Mouse (Mus musculus): ENCODE data around the gene Eno3. TPM values are rescaled to one million over a fixed set of nuclear protein-coding genes. Genes with fewer than 3 reads are reported as not detected.

The Eno3 gene
- total and polyA plus RNA-seq, 3 experiments: 14.2 to 16.8 TPM; not detected in 1

GRCm38 (mm10) chr11:70652029-70652883 lies 4.7 kb upstream of the Eno3 start:
- no peaks in the 10 kb centered on the region for H3K9me3 ChIP-seq (replicated peaks; ENCODE audit: insufficient read depth, low read length)
- H3K4me1 ChIP-seq (ENCODE audit: control insufficient read depth in 1 of 2, insufficient read depth in 2 of 2, low read length in 2 of 2): peaks cover 14 to 49% of the 10 kb centered on the region in 2 experiments
- DNase-seq (ENCODE audit: low read depth, low spot score): peak; percentile 55
- peaks cover 17 to 52% of the 10 kb centered on the region in 2 experiments for H3K36me3 ChIP-seq (ENCODE audit: control insufficient read depth in 1 of 2, insufficient read depth in 2 of 2, low read length in 2 of 2)
- no peaks in the 10 kb centered on the region for H3K27me3 ChIP-seq (ENCODE audit: control insufficient read depth in 1 of 2, insufficient read depth in 2 of 2, low read length in 2 of 2)
- TF ChIP-seq ETS1 (IDR thresholded peaks at IDR 0.05; ENCODE audit: low read depth, low read length) (peak; percentile 85), POLR2AphosphoS2 (IDR thresholded peaks at IDR 0.05; ENCODE audit: low read length) (peak; percentile 21; the same call in 1 of the 2 replicates), SIN3A (IDR thresholded peaks at IDR 0.05; ENCODE audit: low read length) (peak; percentile 57), MYB (IDR thresholded peaks at IDR 0.05; ENCODE audit: low read depth, low read length) (no peak), E2F4 (IDR thresholded peaks at IDR 0.05; ENCODE audit: borderline replicate concordance, low read depth, low read length) (no peak), CHD2 (IDR thresholded peaks at IDR 0.05; ENCODE audit: low read length) (peak; percentile 3; the same call in 1 of the 2 replicates)
- peak overlapping the region; percentile 99 for H3K9ac ChIP-seq (ENCODE audit: control insufficient read depth, low read depth, low read length, poor library complexity, severe bottlenecking)
- H3K79me2 ChIP-seq (ENCODE audit: control insufficient read depth, insufficient read depth, low read length, poor library complexity): peaks cover 76% of the 10 kb centered on the region
- H3K4me3 ChIP-seq (ENCODE audit: control insufficient read depth in 1 of 2, insufficient read depth in 1 of 2, low read depth in 2 of 2, low read length in 2 of 2): peak overlapping the region; percentile 96 to 98
- peak overlapping the region; percentile 73 for H3K27ac ChIP-seq (ENCODE audit: control insufficient read depth, low read depth, low read length)

- peak overlapping the region; percentile 96 to 98 for H3K4me3 ChIP-seq (ENCODE audit: control insufficient read depth in 1 of 2, insufficient read depth in 1 of 2, low read depth in 2 of 2, low read length in 2 of 2)
- peaks cover 71% of the 10 kb centered on the region for H3K79me2 ChIP-seq (ENCODE audit: control insufficient read depth, insufficient read depth, low read length, poor library complexity)
- no peaks in the 10 kb centered on the region for H3K27me3 ChIP-seq (ENCODE audit: control insufficient read depth in 1 of 2, insufficient read depth in 2 of 2, low read length in 2 of 2)
- H3K4me1 ChIP-seq (ENCODE audit: control insufficient read depth in 1 of 2, insufficient read depth in 2 of 2, low read length in 2 of 2): peaks cover 14 to 54% of the 10 kb centered on the region in 2 experiments
- peak; percentile 85 for DNase-seq (ENCODE audit: low read depth, low spot score)
- peaks cover 17 to 54% of the 10 kb centered on the region in 2 experiments for H3K36me3 ChIP-seq (ENCODE audit: control insufficient read depth in 1 of 2, insufficient read depth in 2 of 2, low read length in 2 of 2)
- H3K9me3 ChIP-seq (replicated peaks; ENCODE audit: insufficient read depth, low read length): no peaks in the 10 kb centered on the region
- peak overlapping the region; percentile 99 for H3K9ac ChIP-seq (ENCODE audit: control insufficient read depth, low read depth, low read length, poor library complexity, severe bottlenecking)
- TF ChIP-seq POLR2A (IDR thresholded peaks at IDR 0.05; ENCODE audit: control insufficient read depth in 1 of 2, insufficient read depth in 1 of 2, low read depth in 1 of 2, low read length in 2 of 2, poor library complexity in 1 of 2) (no peak), MAZ (IDR thresholded peaks at IDR 0.05; ENCODE audit: low read depth, low read length) (peak; percentile 74), CHD1 (IDR thresholded peaks at IDR 0.05; ENCODE audit: low read depth, low read length) (no peak), JUND (IDR thresholded peaks at IDR 0.05; ENCODE audit: low read depth, low read length) (no peak), SMC3 (IDR thresholded peaks at IDR 0.05; ENCODE audit: low read depth, low read length) (0 out of 2 replicates have a peak, but pooled peaks have one; percentile 3), USF2 (IDR thresholded peaks at IDR 0.05; ENCODE audit: borderline replicate concordance in 1 of 2, insufficient read depth in 1 of 2, low read depth in 1 of 2, low read length in 2 of 2) (no peak), UBTF (IDR thresholded peaks at IDR 0.05; ENCODE audit: borderline replicate concordance, insufficient read depth, low read depth, low read length) (no peak), ZNF384 (IDR thresholded peaks at IDR 0.05; ENCODE audit: low read depth, low read length) (no peak), ZMIZ1 (IDR thresholded peaks at IDR 0.05; ENCODE audit: low read depth, low read length) (peak; percentile 17; the same call in 1 of the 2 replicates), ETS1 (IDR thresholded peaks at IDR 0.05; ENCODE audit: low read depth, low read length) (no peak), POLR2AphosphoS2 (IDR thresholded peaks at IDR 0.05; ENCODE audit: low read length) (no peak; the same call in 1 of the 2 replicates), RAD21 (IDR thresholded peaks at IDR 0.05; ENCODE audit: low read depth, low read length) (no peak), TBP (IDR thresholded peaks at IDR 0.05; ENCODE audit: low read depth, low read length) (no peak), MYC (IDR thresholded peaks at IDR 0.05; ENCODE audit: low read depth, low read length) (0 out of 2 replicates have a peak, but pooled peaks have one; percentile 10), EP300 (IDR thresholded peaks at IDR 0.05; ENCODE audit: low read depth in 1 of 2, low read length in 2 of 2) (peak in 1 of 2 experiments; percentile 23; a peak in 2 of 4 replicates), HCFC1 (IDR thresholded peaks at IDR 0.05; ENCODE audit: low read depth, low read length) (no peak), GATA1 (IDR thresholded peaks at IDR 0.05; ENCODE audit: low read depth, low read length) (no peak), RCOR1 (IDR thresholded peaks at IDR 0.05; ENCODE audit: low read depth, low read length) (no peak), E2F4 (IDR thresholded peaks at IDR 0.05; ENCODE audit: borderline replicate concordance, low read depth, low read length) (no peak), NELFE (IDR thresholded peaks at IDR 0.05; ENCODE audit: low read depth, low read length) (no peak)
- peak overlapping the region; percentile 73 for H3K27ac ChIP-seq (ENCODE audit: control insufficient read depth, low read depth, low read length)
Measured at GRCm38 (mm10) chr11:70652884-70653344, 4.1 kb upstream of the Eno3 start.

Data from MEL (cell line).